Mouse (Mus musculus) midbrain, embryonic 14.5 days (tissue): ENCODE data around the gene Tspyl3. TPM values are rescaled to one million over a fixed set of nuclear protein-coding genes. Genes with fewer than 3 reads are reported as not detected.

ENCODE experiments used
- ATAC-seq: fragments of 200-750 bp; cut with Nextera tagmentation; 2 replicates; pipeline ENCODE4 v1.8.0; 2017; ENCODE audit warnings: moderate number of reproducible peaks, moderate library complexity; ENCODE audit not compliant: low FRiP score, low TSS enrichment
- DNase-seq: peaks from one replicate; pipeline ENCODE4 v3.0.0-alpha.2; 2015
- H3K27ac ChIP-seq: fragments of 300-500 bp; sonication (generic); replicated peaks from 2 replicates; pipeline ENCODE4 v1.5.1; 2014; ENCODE audit warnings: mild to moderate bottlenecking, low read depth, low read length, moderate library complexity
- H3K27me3 ChIP-seq: fragments of 300-500 bp; sonication (generic); 2 replicates; pipeline ENCODE4 v1.6.1; 2014; ENCODE audit warnings: low read length, control low read depth, mixed read lengths; ENCODE audit not compliant: control insufficient read depth, insufficient read depth
- H3K36me3 ChIP-seq: fragments of 300-500 bp; sonication (generic); 2 replicates; pipeline ENCODE4 v1.6.1; 2014; ENCODE audit warnings: low read length, control low read depth; ENCODE audit not compliant: control insufficient read depth, insufficient read depth
- H3K4me1 ChIP-seq: fragments of 300-500 bp; sonication (generic); 2 replicates; pipeline ENCODE4 v1.6.1; 2014; ENCODE audit warnings: mild to moderate bottlenecking, antibody characterized with exemption, low read length, control low read depth; ENCODE audit not compliant: control insufficient read depth, insufficient read depth
- H3K4me2 ChIP-seq: fragments of 300-500 bp; sonication (generic); 2 replicates; pipeline ENCODE4 v1.6.1; 2014; ENCODE audit warnings: mild to moderate bottlenecking, low read length, moderate library complexity
- H3K4me3 ChIP-seq: fragments of 300-500 bp; sonication (generic); replicated peaks from 2 replicates; pipeline ENCODE4 v1.5.1; 2014; ENCODE audit warnings: low read depth, low read length
- H3K9ac ChIP-seq: fragments of 300-500 bp; sonication (generic); replicated peaks from 2 replicates; pipeline ENCODE4 v1.6.1; 2014; ENCODE audit warnings: mild to moderate bottlenecking, low read length, moderate library complexity
- H3K9me3 ChIP-seq: fragments of 300-500 bp; sonication (generic); 2 replicates; pipeline ENCODE4 v1.6.1; 2016; ENCODE audit warnings: low read length, control low read depth, mixed read lengths; ENCODE audit not compliant: control insufficient read depth
- WGBS: fragments of 180-500 bp; shearing (Covaris S2); extraction: QIAGEN DNeasy Blood & Tissue Kit; methylation state at CpG from one replicate; pipeline ENCODE4 v1.1.7; 2014; 5-methylcytosine and 5-hydroxymethylcytosine counted together
- polyA plus RNA-seq: library from polyadenylated mRNA; unstranded; fragments of >200 nt; fragmentation: Nextera tagmentation; extraction: Ambion mirVana; gene quantifications from 2 replicates; pipeline ENCODE4 v1.2.1, GENCODE M21; 2014

Gene Tspyl3
- polyA plus RNA-seq, 1 experiment from 2014 or later, result 30.2 TPM

DNA sequence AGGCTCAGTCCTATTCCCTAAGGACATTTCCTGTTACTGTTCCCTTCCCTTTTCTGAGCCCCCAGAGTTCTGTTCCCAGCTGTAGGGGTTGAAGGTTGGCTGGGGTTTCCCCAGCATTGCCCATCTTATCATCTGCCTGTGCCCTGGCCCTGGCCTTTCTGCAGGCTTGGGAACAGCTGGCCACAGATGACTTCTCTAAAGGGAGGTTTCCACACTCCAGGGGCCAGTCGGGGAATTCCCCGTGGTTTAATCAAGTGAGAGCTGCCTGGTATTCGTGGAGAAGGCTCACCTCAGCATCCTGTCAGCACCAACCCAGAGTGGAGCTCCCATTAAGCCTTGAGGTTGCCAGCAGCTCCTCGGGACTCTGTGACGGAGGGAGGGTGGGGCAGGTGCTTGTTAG lies 26.8 kb downstream of the Tspyl3 start:
- DNase-seq, result no peak
- H3K9me3 ChIP-seq, result no peaks in the 10 kb centered on the region
- H3K4me3 ChIP-seq, result no peak overlapping the region
- WGBS, result 86% methylated on average over 5 of the region's 5 CpGs
- no peaks in the 10 kb centered on the region for H3K27me3 ChIP-seq
- H3K4me2 ChIP-seq, result no peak overlapping the region
- H3K27ac ChIP-seq, result no peak overlapping the region
- ATAC-seq, result no peak
- peaks cover 78% of the 10 kb centered on the region for H3K36me3 ChIP-seq
- no peak overlapping the region for H3K9ac ChIP-seq
- H3K4me1 ChIP-seq, result no peaks in the 10 kb centered on the region

- H3K36me3 ChIP-seq, result peaks cover 86% of the 10 kb centered on the region
- WGBS, result 91% methylated on average over 3 of the region's 3 CpGs
Measured at GRCm38 (mm10) chr2:153194255-153194654, 31.0 kb downstream of the Tspyl3 start.

GRCm38 (mm10) chr2:153191242-153191641 lies 34.0 kb downstream of the Tspyl3 start:
- no peak overlapping the region for H3K27ac ChIP-seq
- H3K4me3 ChIP-seq, result no peak overlapping the region
- H3K9me3 ChIP-seq, result no peaks in the 10 kb centered on the region
- H3K4me1 ChIP-seq, result no peaks in the 10 kb centered on the region
- H3K4me2 ChIP-seq, result no peak overlapping the region
- no peak for ATAC-seq
- DNase-seq, result no peak
- H3K36me3 ChIP-seq, result peaks cover 90% of the 10 kb centered on the region
- no peaks in the 10 kb centered on the region for H3K27me3 ChIP-seq
- 85% methylated on average over 2 of the region's 2 CpGs for WGBS
- H3K9ac ChIP-seq, result no peak overlapping the region

More at GRCm38 (mm10) chr2:153194255-153194654, 31.0 kb downstream of the Tspyl3 start:
- Histone ChIP-seq H3K4me3 (no peak overlapping the region), H3K4me2 (no peak overlapping the region), H3K9me3 (no peaks in the 10 kb centered on the region), H3K9ac (no peak overlapping the region), H3K27ac (no peak overlapping the region), H3K4me1 (no peaks in the 10 kb centered on the region), H3K27me3 (no peaks in the 10 kb centered on the region)
- DNase-seq, result no peak
- ATAC-seq, result no peak

GRCm38 (mm10) chr2:153187848-153188247 lies 37.4 kb downstream of the Tspyl3 start:
- no peak for DNase-seq
- Histone ChIP-seq H3K9me3 (no peaks in the 10 kb centered on the region), H3K27ac (no peak overlapping the region), H3K4me1 (no peaks in the 10 kb centered on the region), H3K36me3 (peaks cover 97% of the 10 kb centered on the region), H3K9ac (no peak overlapping the region), H3K4me3 (no peak overlapping the region), H3K27me3 (no peaks in the 10 kb centered on the region), H3K4me2 (no peak overlapping the region)
- no peak for ATAC-seq
- 90% methylated on average over 2 of the region's 2 CpGs for WGBS

DNA sequence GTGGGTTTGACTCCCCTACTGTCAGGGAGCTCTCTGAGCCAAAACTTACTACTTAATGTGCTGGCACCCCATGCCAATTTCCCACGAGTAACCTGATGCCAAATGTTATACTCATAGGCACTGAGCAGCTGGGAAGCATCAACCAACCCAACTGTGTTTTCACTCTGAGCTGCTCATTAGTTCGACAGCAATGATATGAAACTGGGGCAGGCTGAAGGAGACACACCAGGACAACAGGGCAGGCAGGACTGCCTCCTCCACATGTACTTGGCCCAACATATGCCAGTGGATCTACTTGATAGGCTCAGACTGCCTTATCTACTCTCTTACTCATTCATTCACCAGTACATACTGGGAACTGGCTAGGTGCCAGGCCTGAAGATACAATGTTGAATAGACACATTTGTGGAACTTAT lies 39.1 kb downstream of the Tspyl3 start:
- ATAC-seq (no peak), DNase-seq (no peak)
- 85% methylated on average over 2 of the region's 2 CpGs for WGBS
- Histone ChIP-seq H3K27ac (no peak overlapping the region), H3K9me3 (no peaks in the 10 kb centered on the region), H3K4me3 (no peak overlapping the region), H3K9ac (no peak overlapping the region), H3K4me1 (no peaks in the 10 kb centered on the region), H3K4me2 (no peak overlapping the region), H3K27me3 (no peaks in the 10 kb centered on the region), H3K36me3 (peaks cover 97% of the 10 kb centered on the region)

DNA sequence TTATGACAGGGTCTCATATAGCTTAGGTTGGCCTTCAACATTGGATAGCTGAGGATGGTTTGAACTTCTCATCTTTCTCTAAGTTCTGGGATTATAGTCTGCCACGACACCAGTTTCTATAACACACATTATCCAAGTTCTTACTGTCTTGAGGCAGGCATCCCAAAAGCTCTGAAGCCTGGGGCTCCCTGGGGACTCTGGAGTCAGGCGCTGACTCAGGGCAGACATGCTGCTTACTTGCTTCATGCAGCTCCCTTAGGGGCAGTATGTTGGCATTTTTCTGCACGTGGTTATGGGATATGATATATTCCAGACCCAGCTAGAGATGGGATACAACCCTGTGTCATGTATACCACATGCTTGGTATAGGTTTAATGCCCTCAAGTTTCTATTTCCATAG lies 45.3 kb downstream of the Tspyl3 start:
- ATAC-seq (no peak), DNase-seq (no peak)
- Histone ChIP-seq H3K4me1 (no peaks in the 10 kb centered on the region), H3K27me3 (no peaks in the 10 kb centered on the region), H3K4me3 (no peak overlapping the region), H3K9me3 (no peaks in the 10 kb centered on the region), H3K9ac (no peak overlapping the region), H3K4me2 (no peak overlapping the region), H3K36me3 (peaks cover 59% of the 10 kb centered on the region), H3K27ac (no peak overlapping the region)
- 90% methylated on average over 3 of the region's 3 CpGs for WGBS

DNA sequence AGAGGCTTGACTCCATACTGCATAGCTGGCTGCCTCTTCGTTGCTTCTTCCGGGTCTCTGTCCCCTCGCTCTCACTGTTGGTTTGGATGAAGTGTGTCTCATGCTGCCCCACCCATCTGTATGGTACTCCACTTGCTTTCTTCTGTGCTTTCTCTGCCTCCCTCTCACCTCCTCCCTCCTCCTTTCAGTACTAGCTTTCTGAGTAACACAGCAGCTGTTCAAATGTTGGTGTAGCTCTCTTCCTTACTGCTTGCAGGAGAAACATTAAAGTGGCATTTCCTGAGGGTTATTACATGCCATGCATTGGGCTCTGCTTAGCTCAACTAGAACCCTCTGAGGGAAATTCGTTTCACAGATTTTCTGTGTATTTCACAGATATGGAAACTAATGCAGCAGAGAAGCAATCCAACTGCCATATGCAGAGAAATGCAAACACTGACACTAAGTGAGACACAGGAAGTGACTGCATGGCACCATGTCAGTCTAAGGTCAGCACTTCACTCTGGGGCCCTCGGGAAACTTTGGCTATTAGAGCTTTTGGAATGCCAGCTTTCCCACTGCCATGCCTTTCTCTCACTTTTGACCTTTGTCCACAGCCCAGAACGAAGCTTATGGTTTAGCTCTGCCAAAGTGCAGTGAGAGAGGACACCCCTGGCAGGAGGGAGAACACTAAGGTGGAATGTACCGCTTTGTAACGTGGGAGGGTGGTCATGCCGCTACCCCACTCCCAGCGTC lies 45.9 kb downstream of the Tspyl3 start:
- H3K27ac ChIP-seq, result no peak overlapping the region
- no peaks in the 10 kb centered on the region for H3K4me1 ChIP-seq
- no peak overlapping the region for H3K4me2 ChIP-seq
- peaks cover 52% of the 10 kb centered on the region for H3K36me3 ChIP-seq
- no peak overlapping the region for H3K4me3 ChIP-seq
- WGBS, result 88% methylated on average over 10 of the region's 10 CpGs
- no peak overlapping the region for H3K9ac ChIP-seq
- no peak for DNase-seq
- no peaks in the 10 kb centered on the region for H3K9me3 ChIP-seq
- ATAC-seq, result no peak
- H3K27me3 ChIP-seq, result no peaks in the 10 kb centered on the region

DNA sequence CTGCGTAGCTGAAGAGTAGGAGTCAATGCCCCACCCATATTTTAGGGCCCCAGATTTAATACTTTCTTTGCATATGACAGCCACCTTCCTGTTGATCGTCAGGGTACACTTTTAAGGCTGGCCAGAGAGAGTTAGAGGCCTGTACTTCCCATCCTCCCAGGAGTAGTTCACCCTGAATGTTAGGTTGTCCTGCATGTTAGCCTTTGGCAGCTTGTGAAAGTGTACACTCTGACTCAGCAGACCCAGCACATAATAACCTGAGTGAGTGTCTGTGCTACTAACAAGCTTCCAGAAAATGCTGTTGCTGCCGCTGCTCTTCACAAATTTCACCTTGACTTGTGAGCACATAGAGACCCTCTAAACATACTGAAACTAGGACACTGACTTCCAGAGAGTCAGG lies 48.1 kb downstream of the Tspyl3 start:
- no peaks in the 10 kb centered on the region for H3K4me1 ChIP-seq
- H3K27me3 ChIP-seq, result no peaks in the 10 kb centered on the region
- H3K27ac ChIP-seq, result no peak overlapping the region
- H3K9ac ChIP-seq, result no peak overlapping the region
- 97% methylated on average over 3 of the region's 3 CpGs for WGBS
- ATAC-seq (no peak), DNase-seq (no peak)
- H3K4me2 ChIP-seq, result no peak overlapping the region
- H3K36me3 ChIP-seq, result peaks cover 31% of the 10 kb centered on the region
- H3K9me3 ChIP-seq, result no peaks in the 10 kb centered on the region
- no peak overlapping the region for H3K4me3 ChIP-seq

DNA sequence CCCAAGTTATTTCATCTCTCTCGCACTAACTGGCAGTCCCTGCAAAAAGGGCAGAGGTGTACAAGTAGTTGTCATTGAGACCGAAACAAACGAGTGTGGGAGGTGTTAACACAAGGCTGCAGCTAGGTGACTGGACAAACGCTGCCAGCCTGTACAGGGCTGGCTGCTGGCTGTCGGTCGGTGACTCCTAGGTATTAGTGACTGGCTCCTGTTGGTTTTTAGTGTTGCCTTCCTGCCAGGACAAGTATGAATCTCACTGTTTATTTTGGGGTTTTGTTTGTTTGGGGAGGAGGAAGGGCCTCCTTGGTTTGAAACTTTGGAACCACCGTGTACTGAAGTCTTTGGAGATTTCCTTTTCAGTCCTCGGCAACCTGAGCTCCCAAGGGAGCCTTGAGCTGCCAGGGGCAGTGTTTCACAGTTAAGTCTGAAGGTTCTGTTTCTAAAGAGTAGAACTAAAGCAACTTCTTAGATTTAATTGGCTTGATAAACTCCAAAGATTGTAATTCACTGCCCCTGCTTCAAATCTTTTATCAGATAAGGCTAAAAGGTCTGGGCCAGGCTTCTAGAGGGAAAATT lies 49.2 kb downstream of the Tspyl3 start:
- 80% methylated on average over 8 of the region's 8 CpGs for WGBS
- no peak for DNase-seq

More for the DNA sequence above, 49.2 kb downstream of the Tspyl3 start:
- Histone ChIP-seq H3K27ac (no peak overlapping the region), H3K27me3 (no peaks in the 10 kb centered on the region), H3K9ac (no peak overlapping the region), H3K4me1 (no peaks in the 10 kb centered on the region), H3K36me3 (peaks cover 20% of the 10 kb centered on the region), H3K4me2 (no peak overlapping the region), H3K9me3 (no peaks in the 10 kb centered on the region), H3K4me3 (no peak overlapping the region)
- ATAC-seq, result no peak
